Mouse (Mus musculus) right cerebral cortex, postnatal 25 days (tissue): ENCODE data around the gene Adgrl1.
"Not testable (repeated sequence)": the region's sequence is repeated elsewhere in the genome, so short reads cannot be mapped to it uniquely, and the experiment has no call there.

ENCODE experiments used
- DNase-seq: peaks from one replicate; pipeline ENCODE4 v3.0.0; 2022

Gene Adgrl1

GRCm38 (mm10) chr8:83956789-83957188 is 56.9 kb downstream of the Adgrl1 start:
- DNase-seq, result no peak

- no peak for DNase-seq
Measured at GRCm38 (mm10) chr8:83964015-83964765, 64.3 kb downstream of the Adgrl1 start.

GRCm38 (mm10) chr8:83967701-83968100 is 67.8 kb downstream of the Adgrl1 start:
- DNase-seq, result no peak

GRCm38 (mm10) chr8:83971121-83971520 is 71.2 kb downstream of the Adgrl1 start:
- no peak for DNase-seq

GRCm38 (mm10) chr8:83971661-83972060 is 71.8 kb downstream of the Adgrl1 start:
- DNase-seq, result no peak

GRCm38 (mm10) chr8:83972150-83973120 is 72.5 kb downstream of the Adgrl1 start, which contains the start of gene Prkaca:
TSS of gene Prkaca (plus strand) at chr8:83972993.
- peak; percentile 100 for DNase-seq

GRCm38 (mm10) chr8:83973161-83974031 is 73.5 kb downstream of the Adgrl1 start:
- DNase-seq, result no peak

- no peak for DNase-seq
Measured at GRCm38 (mm10) chr8:83974521-83974920, 74.6 kb downstream of the Adgrl1 start.

GRCm38 (mm10) chr8:83976101-83976630 is 76.3 kb downstream of the Adgrl1 start:
- DNase-seq, result no peak

- DNase-seq, result no peak
Measured at GRCm38 (mm10) chr8:83976779-83977350, 77.0 kb downstream of the Adgrl1 start.

- no peak for DNase-seq
Measured at GRCm38 (mm10) chr8:83977646-83978045, 77.7 kb downstream of the Adgrl1 start.

GRCm38 (mm10) chr8:83978200-83978599 is 78.3 kb downstream of the Adgrl1 start:
- no peak for DNase-seq

GRCm38 (mm10) chr8:83980250-83980649 is 80.3 kb downstream of the Adgrl1 start:
- no peak for DNase-seq

GRCm38 (mm10) chr8:83980845-83981244 is 80.9 kb downstream of the Adgrl1 start:
- DNase-seq, result no peak

- no peak for DNase-seq
Measured at GRCm38 (mm10) chr8:83981533-83981932, 81.6 kb downstream of the Adgrl1 start.

GRCm38 (mm10) chr8:83982449-83982848 is 82.5 kb downstream of the Adgrl1 start:
- DNase-seq, result no peak

GRCm38 (mm10) chr8:83983222-83983621 is 83.3 kb downstream of the Adgrl1 start:
- not testable (repeated sequence) for DNase-seq

- DNase-seq, result no peak
Measured at GRCm38 (mm10) chr8:83989243-83989642, 89.3 kb downstream of the Adgrl1 start.

GRCm38 (mm10) chr8:83990170-83990569 is 90.3 kb downstream of the Adgrl1 start:
- no peak for DNase-seq
